Mouse (Mus musculus) lung, adult 18-20 months (tissue): ENCODE results near the gene Gm42791.
A peak's percentile ranks its signal among the peaks of the same experiment; 100 is the strongest.

Source experiments
- DNase-seq, 2 experiments: peaks; one replicate each; pipeline ENCODE4 v3.0.0; 2022; ENCODE audit warnings: mixed read lengths in 2 of 2

Gm42791 gene

GRCm38 (mm10) chr5:148922773-148923172 lies 72.2 kb downstream of the Gm42791 start:
- no peak for DNase-seq

DNA sequence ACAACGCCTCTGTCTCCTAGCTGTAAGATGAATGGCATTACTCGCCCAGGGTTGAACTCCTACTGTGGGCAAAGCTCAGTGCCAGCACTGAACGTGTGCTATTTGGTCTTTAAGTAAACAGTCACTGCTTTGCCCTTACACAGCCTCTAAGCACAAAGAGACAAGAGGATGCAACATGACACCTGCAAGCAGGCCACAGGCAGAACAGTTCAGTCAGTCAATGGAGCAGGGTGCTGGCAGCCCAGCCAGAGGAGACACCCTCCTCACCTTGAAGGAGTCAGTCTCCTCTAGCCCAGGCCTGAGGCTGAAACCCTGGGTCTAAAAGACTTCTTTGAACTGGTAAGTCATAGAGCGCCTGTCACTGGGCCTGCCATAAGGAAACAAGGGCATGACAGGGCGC lies 76.9 kb downstream of the Gm42791 start:
- no peak for DNase-seq

DNA sequence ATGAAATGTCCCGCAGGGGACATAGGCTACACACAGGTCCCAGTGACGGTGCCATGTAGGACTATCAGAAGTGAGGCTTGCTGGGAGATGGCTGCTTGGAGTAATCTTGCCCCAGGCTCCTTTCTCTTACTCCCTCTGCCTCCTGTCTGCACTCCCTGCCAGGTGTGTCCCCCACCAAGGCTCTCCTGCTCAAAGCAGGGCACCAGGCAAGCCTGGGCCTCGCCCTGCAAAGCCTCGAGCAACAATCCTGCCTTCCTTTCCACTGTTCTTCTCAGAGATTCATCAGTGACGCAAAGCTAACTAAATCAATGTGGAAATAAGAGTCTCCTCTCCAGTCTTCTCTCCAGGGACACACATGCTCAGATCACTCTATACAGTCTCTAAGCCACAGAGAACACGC lies 78.2 kb downstream of the Gm42791 start:
- no peak for DNase-seq

- no peak for DNase-seq
Observed at GRCm38 (mm10) chr5:148912262-148912661, 82.7 kb downstream of the Gm42791 start.

- no peak for DNase-seq
Observed at GRCm38 (mm10) chr5:148910066-148910465, 84.9 kb downstream of the Gm42791 start.

GRCm38 (mm10) chr5:148909402-148909801 lies 85.5 kb downstream of the Gm42791 start:
- DNase-seq, result no peak

DNA sequence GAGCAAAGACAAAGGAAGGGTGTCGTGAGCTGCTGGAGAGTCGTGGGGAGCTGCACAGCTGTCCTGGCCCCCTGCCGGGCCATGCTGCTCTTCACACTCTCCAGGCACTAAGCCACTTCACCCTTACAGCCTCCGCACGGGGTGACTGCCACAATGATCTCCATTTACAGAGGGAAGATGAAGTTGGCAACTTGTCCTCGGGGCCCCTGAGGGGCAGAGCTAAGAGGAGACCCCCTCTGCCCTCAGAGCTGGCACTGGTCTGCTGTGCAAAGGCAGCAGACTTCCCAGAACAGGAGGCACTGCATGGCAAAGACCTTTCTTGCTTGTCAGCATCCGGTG lies 85.9 kb downstream of the Gm42791 start:
- no peak for DNase-seq

DNA sequence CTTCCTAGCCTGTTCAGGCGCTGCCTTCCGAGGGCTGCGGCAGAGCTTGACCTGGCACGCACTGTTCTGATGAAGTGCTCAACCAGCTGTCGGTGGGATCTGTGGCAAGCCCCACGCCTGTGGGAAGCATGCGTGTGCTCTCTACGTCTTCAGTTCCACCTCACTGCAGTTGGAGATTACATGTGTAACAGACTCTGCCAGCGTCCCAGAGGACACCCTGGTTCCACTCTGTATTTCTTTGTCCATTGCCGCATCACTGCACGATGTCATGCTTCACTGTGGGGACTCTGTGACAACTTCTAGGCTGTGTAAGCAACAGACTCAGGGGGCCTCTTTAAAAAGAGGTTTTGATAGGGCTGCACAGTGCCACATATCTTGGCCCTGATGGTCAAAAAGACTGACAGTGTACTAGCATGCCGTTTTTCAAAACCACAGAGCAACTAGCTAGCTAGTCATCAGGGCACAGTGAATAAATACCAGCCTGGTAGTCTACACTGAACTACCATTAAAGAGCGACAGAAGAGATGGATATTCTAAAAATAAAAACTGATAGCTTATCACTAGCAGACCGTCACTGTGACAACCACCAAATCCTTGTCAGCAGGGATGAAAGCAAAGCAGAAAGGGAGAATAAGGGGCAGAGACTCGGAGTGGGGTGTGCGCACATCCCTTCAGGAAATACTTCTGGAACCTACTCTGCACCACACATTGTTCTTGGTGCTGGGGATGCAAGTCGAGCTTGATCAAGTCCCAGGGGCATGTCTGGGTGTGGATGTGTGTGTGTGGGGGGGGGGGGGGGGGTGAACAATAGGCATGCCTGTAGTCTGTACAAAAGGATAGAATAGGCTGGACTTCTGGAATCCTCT lies 86.5 kb downstream of the Gm42791 start:
- DNase-seq, result no peak

DNA sequence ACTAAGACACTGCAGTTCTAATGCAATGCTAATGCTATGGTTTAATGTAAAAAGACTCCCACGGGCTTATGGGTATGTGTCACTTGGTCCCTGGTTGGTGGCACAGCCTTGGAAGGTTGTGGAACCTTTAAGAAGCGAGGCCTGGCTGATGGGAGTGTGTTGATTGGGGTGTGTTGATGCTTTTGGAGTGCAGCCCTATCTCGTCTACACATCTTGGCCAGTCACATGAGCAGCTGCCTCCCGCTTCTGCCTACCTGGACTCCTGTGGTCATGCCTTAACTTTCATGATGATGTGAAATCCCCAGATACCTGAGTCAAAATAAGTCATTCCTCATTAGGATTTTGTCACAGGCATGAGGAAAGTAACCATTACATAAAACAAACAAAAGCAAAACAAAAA lies 88.6 kb downstream of the Gm42791 start:
- no peak for DNase-seq

- DNase-seq, result peak; percentile 56 to 72
Observed at GRCm38 (mm10) chr5:148904846-148905245, 90.1 kb downstream of the Gm42791 start.

DNA sequence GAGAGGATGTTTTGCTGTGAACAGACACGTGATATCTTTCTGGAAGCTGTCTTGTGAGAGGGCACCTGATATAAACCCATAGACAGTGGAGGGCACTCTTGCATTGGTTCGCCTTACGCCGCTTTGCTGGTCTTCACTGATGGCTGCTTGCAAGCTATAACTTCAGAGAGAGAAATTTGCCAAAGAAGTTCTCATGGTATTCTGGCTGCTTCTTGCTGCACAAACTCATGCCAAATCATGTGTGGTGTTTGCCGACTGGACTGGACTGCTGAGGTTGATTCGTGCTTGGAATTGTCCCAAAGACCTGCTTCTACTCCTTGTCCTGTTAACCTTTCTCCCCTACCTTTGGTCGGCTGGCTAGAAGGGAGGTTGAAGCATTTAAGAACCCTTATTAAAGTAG lies 95.6 kb downstream of the Gm42791 start:
- DNase-seq, result no peak

GRCm38 (mm10) chr5:148897941-148898417 lies 97.0 kb downstream of the Gm42791 start:
- no peak for DNase-seq

GRCm38 (mm10) chr5:148897069-148897702 lies 97.8 kb downstream of the Gm42791 start:
- peak in 1 of 2 experiments; percentile 20 for DNase-seq

- no peak for DNase-seq
Observed at GRCm38 (mm10) chr5:148896515-148896914, 98.4 kb downstream of the Gm42791 start.

GRCm38 (mm10) chr5:148895833-148896232 lies 99.1 kb downstream of the Gm42791 start:
- DNase-seq, result no peak

- DNase-seq, result no peak
Observed at GRCm38 (mm10) chr5:148895034-148895433, 99.9 kb downstream of the Gm42791 start.

- no peak for DNase-seq
Observed at GRCm38 (mm10) chr5:148890237-148890636, 104.7 kb downstream of the Gm42791 start.

- DNase-seq, result no peak
Observed at GRCm38 (mm10) chr5:148888032-148888431, 106.9 kb downstream of the Gm42791 start.

DNA sequence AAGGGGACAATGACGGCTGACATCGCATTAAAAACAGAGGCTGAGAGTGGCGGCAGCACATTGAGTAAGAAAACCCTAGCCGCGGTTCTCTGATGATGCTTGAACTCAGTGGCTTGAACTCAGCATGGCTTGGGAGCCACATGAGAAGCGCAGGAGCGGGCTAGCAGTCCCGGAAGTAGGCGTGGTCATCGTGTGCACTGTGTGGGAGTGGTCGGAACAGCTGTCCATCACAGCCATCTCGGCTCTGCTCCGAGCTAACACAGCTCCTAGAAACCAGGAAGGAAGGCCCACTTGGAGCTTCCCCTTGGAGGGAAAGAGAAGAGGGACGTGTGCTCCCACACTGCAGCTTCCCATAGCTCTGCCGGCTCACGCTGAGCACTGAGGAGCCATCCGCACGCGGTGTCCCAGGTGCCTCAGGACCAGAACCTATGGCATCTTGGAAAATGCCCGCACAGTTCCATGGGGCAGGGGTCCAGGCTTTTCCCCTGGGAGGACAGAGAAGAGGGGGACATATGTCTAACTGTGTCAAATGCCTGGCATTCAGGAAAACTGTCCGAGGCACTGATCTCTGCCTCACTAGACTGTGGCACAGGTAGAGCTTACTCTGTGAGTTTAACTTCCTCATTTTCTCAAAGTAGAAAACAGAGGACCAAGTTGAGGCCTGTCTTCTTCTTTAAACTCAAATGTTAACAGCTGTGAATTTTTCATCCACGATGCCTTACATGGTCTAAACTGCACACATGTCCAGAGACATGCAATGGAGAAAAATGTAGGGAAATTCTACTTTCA lies 108.9 kb downstream of the Gm42791 start:
- peak; percentile 52 to 64 for DNase-seq

DNA sequence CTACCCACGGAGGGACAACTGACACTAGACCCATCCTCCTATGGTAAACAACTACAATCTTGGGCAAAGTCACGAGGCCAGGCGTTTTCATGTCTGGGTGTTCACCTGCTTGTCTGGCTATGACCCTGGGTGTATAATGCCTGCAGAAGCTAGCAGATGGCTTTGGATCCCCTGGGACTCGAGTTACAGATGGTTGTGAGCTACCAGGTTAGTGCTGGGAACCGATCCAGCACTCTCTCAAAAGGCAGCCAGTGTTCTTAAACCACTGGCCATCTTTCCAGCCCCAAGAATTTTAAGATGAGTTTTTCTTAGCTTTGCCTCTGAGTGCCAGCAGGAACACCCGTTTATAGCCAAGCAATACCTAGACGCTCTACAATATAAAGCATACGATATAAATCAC lies 111.3 kb downstream of the Gm42791 start:
- no peak for DNase-seq

DNA sequence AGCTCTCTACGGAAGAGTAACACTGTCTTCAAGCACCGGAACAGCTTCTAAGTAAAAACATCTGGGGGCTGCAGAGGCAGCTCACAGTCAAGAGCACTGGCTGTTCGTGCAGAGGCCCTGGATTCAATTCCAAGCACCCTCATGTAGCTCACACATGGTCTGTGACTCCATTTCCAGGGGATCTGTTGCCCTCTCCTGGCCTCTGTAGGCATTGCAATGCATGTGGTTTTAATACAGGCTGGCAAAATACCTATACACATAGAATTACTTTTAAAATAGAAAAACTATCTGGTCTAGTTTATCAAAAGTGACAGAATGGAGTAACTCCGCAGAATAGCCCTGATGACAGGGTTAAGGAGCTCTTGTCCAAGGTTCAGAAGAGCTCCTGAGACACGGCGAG lies 115.7 kb downstream of the Gm42791 start:
- no peak for DNase-seq

GRCm38 (mm10) chr5:148873116-148873515 lies 121.8 kb downstream of the Gm42791 start:
- no peak for DNase-seq

- no peak for DNase-seq
Observed at GRCm38 (mm10) chr5:148869583-148869982, 125.4 kb downstream of the Gm42791 start.
